Mouse (Mus musculus): ENCODE results near the gene Depdc1a. TPM values are rescaled to one million over a fixed set of nuclear protein-coding genes. Genes with fewer than 3 reads are reported as not detected.
"Not testable (repeated sequence)": the region's sequence is repeated elsewhere in the genome, so short reads cannot be mapped to it uniquely, and the experiment has no call there.

The Depdc1a gene
- total RNA-seq (2021) = under 1 TPM in 1 of 2 experiments, not detected in 1; 0.17 TPM

GRCm38 (mm10) chr3:159495243-159495801 lies at the start of gene Depdc1a:
Depdc1a (plus strand) TSS chr3:159495433.
- intact Hi-C loops (cut with DNase I) = no loop called here

GRCm38 (mm10) chr3:159470059-159470458 lies 25.2 kb upstream of the Depdc1a start:
- intact Hi-C loops (cut with DNase I) = no loop called here
- no peak for DNase-seq (ENCODE audit: low spot score in 2 of 2)

More at GRCm38 (mm10) chr3:159495243-159495801, at the start of gene Depdc1a:
- peak; percentile 83 to 87 for DNase-seq (ENCODE audit: low spot score in 2 of 2)

GRCm38 (mm10) chr3:159475465-159475864 lies 19.8 kb upstream of the Depdc1a start:
- intact Hi-C loops (cut with DNase I) = no loop called here
- no peak for DNase-seq (ENCODE audit: low spot score in 2 of 2)

GRCm38 (mm10) chr3:159477250-159477962 lies 17.8 kb upstream of the Depdc1a start:
- no peak for DNase-seq (ENCODE audit: low spot score in 2 of 2)

GRCm38 (mm10) chr3:159494709-159495108 lies 524 bp upstream of the Depdc1a start:
- intact Hi-C loops (cut with DNase I); DNase-seq (ENCODE audit: low spot score in 2 of 2): not testable (repeated sequence)

More at GRCm38 (mm10) chr3:159477250-159477962, 17.8 kb upstream of the Depdc1a start:
- intact Hi-C loops (cut with DNase I) = no loop called here

- intact Hi-C loops (cut with DNase I) = no loop called here
- no peak for DNase-seq (ENCODE audit: low spot score in 2 of 2)
Measured at GRCm38 (mm10) chr3:159508899-159509298, 13.7 kb downstream of the Depdc1a start.

- intact Hi-C loops (cut with DNase I) = no loop called here
- no peak for DNase-seq (ENCODE audit: low spot score in 2 of 2)
Measured at GRCm38 (mm10) chr3:159528563-159528962, 33.3 kb downstream of the Depdc1a start.

- DNase-seq (ENCODE audit: low spot score in 2 of 2) = peak in 1 of 2 experiments; percentile 10
- intact Hi-C loops (cut with DNase I) = loop anchor here (10.0 kb wide), 1 partner anchor 1984 kb away; the partner anchor contains the start of gene Ptger3
Measured at GRCm38 (mm10) chr3:159548303-159548702, 53.1 kb downstream of the Depdc1a start.

GRCm38 (mm10) chr3:159550224-159550623 lies 55.0 kb downstream of the Depdc1a start:
- DNase-seq (ENCODE audit: low spot score in 2 of 2) = no peak
- intact Hi-C loops (cut with DNase I) = no loop called here

Other genes with a start within 250 kb of the Depdc1a start
- 1 to 10 TPM in 1 of 2 experiments, under 1 TPM in 1; 0.62 to 1.4 TPM for gene Rpe65, start 103.7 kb downstream of the Depdc1a start, total RNA-seq (2021)